ENCODE assay signal across 9 mouse cellular contexts in the genomic region with DNA sequence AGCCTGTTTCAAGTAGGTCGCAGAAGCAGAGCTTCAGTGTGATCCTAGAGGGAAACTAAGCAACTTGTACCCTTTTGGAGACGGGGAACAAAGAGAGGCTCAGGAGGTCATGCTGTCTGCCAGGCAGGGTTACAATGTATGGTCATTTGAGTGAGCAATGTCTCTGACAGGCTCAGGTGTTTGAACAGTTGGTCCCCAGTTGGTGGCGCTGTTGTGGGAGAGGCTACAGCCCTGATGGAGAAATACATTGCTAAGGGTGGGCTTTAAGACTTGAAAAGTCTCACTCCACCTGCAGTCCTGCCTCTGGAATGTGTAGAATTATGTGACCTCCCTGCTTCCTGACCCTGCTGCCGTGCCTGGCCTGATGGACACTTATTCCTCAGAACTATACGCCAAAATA. TPM values are rescaled to one million over a fixed set of nuclear protein-coding genes. Genes with fewer than 3 reads are reported as not detected.
A peak's percentile ranks its signal among the peaks of the same experiment; 100 is the strongest.
DNase-seq lines count a peak whose midpoint lies in the region; ATAC-seq lines count a peak whose summit lies in the region.
"Had no signal": no experiment of that assay in that cellular context is flagged by ENCODE, and none has a peak within 500 bp of the region (broad histone marks: within the 10 kb centered on the region; RNA-seq: fewer than 3 reads in every experiment).

No protein-coding gene starts in this region.

- ATAC-seq in limb, embryonic 11.5 days (ENCODE audit: insufficient number of reproducible peaks, low FRiP score, low TSS enrichment, low read depth): no peak
- no peak for ATAC-seq in neural tube, embryonic 15.5 days (ENCODE audit: low FRiP score)

- H3K27ac ChIP-seq in limb, embryonic 11.5 days (replicated peaks; ENCODE audit: low read depth, low read length): no peak overlapping the region
- H3K27ac ChIP-seq in limb, embryonic 10.5 days: no peak overlapping the region
- H3K27ac ChIP-seq in neural tube, embryonic 15.5 days (replicated peaks): peak overlapping the region; percentile 78; the same call in 1 of the 2 replicates
- H3K27ac ChIP-seq: lung, embryonic 15.5 days had no signal

- 0 out of 2 replicates have a peak, but pooled peaks cover 6% of the 10 kb centered on the region for H3K4me1 ChIP-seq in limb, embryonic 11.5 days (ENCODE audit: control insufficient read depth, insufficient read depth, low read length)
- H3K4me1 ChIP-seq in limb, embryonic 10.5 days: peaks cover 12% of the 10 kb centered on the region
- H3K4me1 ChIP-seq in neural tube, embryonic 15.5 days: peaks cover 33% of the 10 kb centered on the region

- no peak overlapping the region for H3K4me2 ChIP-seq in limb, embryonic 11.5 days (ENCODE audit: low read depth, severe bottlenecking)
- no peak overlapping the region for H3K4me2 ChIP-seq in neural tube, embryonic 15.5 days
- H3K4me2 ChIP-seq: lung, embryonic 15.5 days had no signal

- H3K9ac ChIP-seq in limb, embryonic 11.5 days (ENCODE audit: low read length): no peak overlapping the region
- no peak overlapping the region for H3K9ac ChIP-seq in neural tube, embryonic 15.5 days (replicated peaks)
- H3K9ac ChIP-seq: lung, embryonic 15.5 days had no signal

- DNase-seq in adrenal gland, postnatal 14 days: peak; percentile 58
- DNase-seq in adrenal gland, adult 8-10 months: no peak
- peak; percentile 25 for DNase-seq in limb, embryonic 11.5 days (ENCODE audit: low spot score)
- no peak for DNase-seq in limb, embryonic 10.5 days (ENCODE audit: low spot score)
- peak; percentile 67 to 76 for DNase-seq in cerebellum, postnatal 10 days
- no peak for DNase-seq in heart, adult 18-20 months
- DNase-seq in heart, adult 11 months: no peak

- 63% methylated on average over 5 of the region's 5 CpGs for WGBS in limb, embryonic 11.5 days
- WGBS in limb, embryonic 10.5 days: 64% methylated on average over 5 of the region's 5 CpGs
- 53% methylated on average over 5 of the region's 5 CpGs for WGBS in neural tube, embryonic 15.5 days

- no peaks in the 10 kb centered on the region for H3K9me3 ChIP-seq in limb, embryonic 11.5 days (ENCODE audit: control insufficient read depth, low read length)
- H3K9me3 ChIP-seq in limb, embryonic 10.5 days (replicated peaks): no peaks in the 10 kb centered on the region
- no peaks in the 10 kb centered on the region for H3K9me3 ChIP-seq in neural tube, embryonic 15.5 days (replicated peaks)
- H3K9me3 ChIP-seq: lung, embryonic 15.5 days had no signal

- no peaks in the 10 kb centered on the region for H3K27me3 ChIP-seq in limb, embryonic 11.5 days (ENCODE audit: control insufficient read depth, insufficient read depth, low read length)
- peaks cover 13% of the 10 kb centered on the region; the same call in 1 of the 2 replicates for H3K27me3 ChIP-seq in limb, embryonic 10.5 days (ENCODE audit: low read depth, poor library complexity, severe bottlenecking)
- H3K27me3 ChIP-seq in neural tube, embryonic 15.5 days (replicated peaks): no peaks in the 10 kb centered on the region

- H3K4me3 ChIP-seq in limb, embryonic 11.5 days (ENCODE audit: low read depth, low read length): no peak overlapping the region
- H3K4me3 ChIP-seq in limb, embryonic 10.5 days: no peak overlapping the region
- no peak overlapping the region for H3K4me3 ChIP-seq in neural tube, embryonic 15.5 days (replicated peaks)
- H3K4me3 ChIP-seq: lung, embryonic 15.5 days had no signal

- H3K36me3 ChIP-seq in limb, embryonic 11.5 days (ENCODE audit: control insufficient read depth, insufficient read depth, low read length): no peaks in the 10 kb centered on the region
- no peaks in the 10 kb centered on the region for H3K36me3 ChIP-seq in limb, embryonic 10.5 days
- no peaks in the 10 kb centered on the region for H3K36me3 ChIP-seq in neural tube, embryonic 15.5 days
- H3K36me3 ChIP-seq: lung, embryonic 15.5 days had no signal

RNA-seq across cellular contexts. Expression of gene Hectd2, which starts 21.4 kb away (rescaled TPM):
- total RNA-seq in adrenal gland, postnatal 14 days (2021): 3.1 and 4.1 TPM in 2 replicates
- 1 to 10 TPM; 1.5 to 4.0 (median 2.8) TPM for total RNA-seq in adrenal gland, adult 8-10 months (2022)
- polyA plus RNA-seq in limb, embryonic 11.5 days (2014; fragmentation: Nextera tagmentation; extraction: Ambion mirVana): 2.0 and 2.3 TPM in 2 replicates
- polyA plus RNA-seq in limb, embryonic 10.5 days (2016; fragmentation: Nextera tagmentation; extraction: Ambion mirVana): 1.8 TPM in 2 replicates
- polyA plus RNA-seq in neural tube, embryonic 15.5 days (2015; fragmentation: Nextera tagmentation; extraction: Ambion mirVana): 9.5 and 10.0 TPM in 2 replicates
- 1 to 10 TPM; 1.5 TPM for total RNA-seq in heart, adult 18-20 months (2021)

Comparison
In these comparisons a context has a peak if more than half of its experiments do, and no peak if none do; other contexts are left out.
1. DNase-seq: peak in adrenal gland, postnatal 14 days (single experiment), limb, embryonic 11.5 days (single experiment) and cerebellum, postnatal 10 days (2 of 2); none in adrenal gland, adult 8-10 months (single experiment), limb, embryonic 10.5 days (single experiment), heart, adult 18-20 months (0 of 2) and heart, adult 11 months (single experiment).